8 mouse cellular contexts compared by ENCODE assay signal in genomic region chr1:84085361-84085760, GRCm38 (mm10).
"Had no signal": no experiment of that assay in that cellular context is flagged by ENCODE, and none has a peak within 500 bp of the region (broad histone marks: within the 10 kb centered on the region; RNA-seq: fewer than 3 reads in every experiment).

No protein-coding gene starts in this region.

- DNase-seq: kidney, postnatal 25 days; lung, adult 2 months; lung, postnatal 36 days; right cerebral cortex, postnatal 14 days; thymus, adult 2 months; thymus, postnatal 25 days had no signal

- ATAC-seq: lung, postnatal 0 days; midbrain, embryonic 13.5 days had no signal
